ENCODE assay signal across 22 mouse cellular contexts in the genomic region with DNA sequence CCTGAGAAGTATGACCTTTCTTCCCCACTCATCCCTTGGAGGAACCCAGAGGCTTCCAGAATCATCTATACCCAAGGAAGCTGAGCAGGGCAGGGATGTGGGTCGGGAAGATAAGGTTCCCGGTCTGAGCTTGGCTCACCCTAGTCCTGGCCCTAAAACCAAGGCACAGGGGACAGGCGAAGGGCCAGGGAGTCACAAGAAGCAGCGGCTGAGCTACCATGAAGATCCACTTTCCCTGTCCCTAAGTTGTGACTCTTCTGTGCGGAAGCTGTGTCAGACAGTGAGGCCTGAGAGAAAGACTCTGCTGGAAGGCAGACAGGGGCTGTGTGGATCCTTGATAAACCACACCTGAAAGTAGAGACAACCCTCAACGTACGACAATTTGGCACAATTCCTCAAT.
DNase-seq lines count a peak whose midpoint lies in the region; ATAC-seq lines count a peak whose summit lies in the region.
"Had no signal": no experiment of that assay in that cellular context is flagged by ENCODE, and none has a peak within 500 bp of the region (broad histone marks: within the 10 kb centered on the region; RNA-seq: fewer than 3 reads in every experiment).

No protein-coding gene starts in this region.

- no peaks in the 10 kb centered on the region for H3K4me1 ChIP-seq in midbrain, embryonic 11.5 days (ENCODE audit: control insufficient read depth, insufficient read depth, low read length)
- no peaks in the 10 kb centered on the region for H3K4me1 ChIP-seq in midbrain, embryonic 15.5 days
- H3K4me1 ChIP-seq: embryonic facial prominence, embryonic 12.5 days; forebrain, embryonic 13.5 days; forebrain, embryonic 15.5 days had no signal

- no peaks in the 10 kb centered on the region for H3K36me3 ChIP-seq in midbrain, embryonic 11.5 days (ENCODE audit: control insufficient read depth, insufficient read depth, low read length)
- no peaks in the 10 kb centered on the region for H3K36me3 ChIP-seq in midbrain, embryonic 15.5 days (replicated peaks)
- H3K36me3 ChIP-seq: embryonic facial prominence, embryonic 10.5 days; embryonic facial prominence, embryonic 12.5 days; forebrain, embryonic 15.5 days; G1E had no signal

- no peak overlapping the region for H3K4me2 ChIP-seq in midbrain, embryonic 11.5 days
- no peak overlapping the region for H3K4me2 ChIP-seq in midbrain, embryonic 15.5 days
- H3K4me2 ChIP-seq: embryonic facial prominence, embryonic 12.5 days; forebrain, embryonic 13.5 days; forebrain, embryonic 15.5 days had no signal

- no peak for ATAC-seq in midbrain, embryonic 11.5 days (ENCODE audit: low FRiP score)
- ATAC-seq in midbrain, embryonic 15.5 days (replicated peaks), result no peak
- ATAC-seq: activated CD4-positive, CD25-positive, alpha-beta regulatory T cell, adult 4 months; CD4-positive, CD25-positive, alpha-beta regulatory T cell, adult 4 months; forebrain, embryonic 13.5 days; forebrain, embryonic 15.5 days; Patski had no signal

- no peaks in the 10 kb centered on the region for H3K27me3 ChIP-seq in midbrain, embryonic 11.5 days (ENCODE audit: control insufficient read depth, insufficient read depth, low read length)
- H3K27me3 ChIP-seq in midbrain, embryonic 15.5 days (replicated peaks), result no peaks in the 10 kb centered on the region
- H3K27me3 ChIP-seq: forebrain, embryonic 13.5 days; forebrain, embryonic 15.5 days; Patski had no signal

- no peaks in the 10 kb centered on the region for H3K9me3 ChIP-seq in midbrain, embryonic 11.5 days (ENCODE audit: control insufficient read depth, low read length)
- H3K9me3 ChIP-seq in midbrain, embryonic 15.5 days, result no peaks in the 10 kb centered on the region
- H3K9me3 ChIP-seq: embryonic facial prominence, embryonic 12.5 days; forebrain, embryonic 15.5 days had no signal

- 91% methylated on average over 7 of the region's 7 CpGs for WGBS in midbrain, embryonic 11.5 days
- 88% methylated on average over 7 of the region's 7 CpGs for WGBS in midbrain, embryonic 15.5 days

- no peak overlapping the region for H3K9ac ChIP-seq in midbrain, embryonic 11.5 days (ENCODE audit: low read length)
- no peak overlapping the region for H3K9ac ChIP-seq in midbrain, embryonic 15.5 days
- H3K9ac ChIP-seq: embryonic facial prominence, embryonic 12.5 days; forebrain, embryonic 13.5 days; forebrain, embryonic 15.5 days had no signal

- no peak overlapping the region for H3K4me3 ChIP-seq in midbrain, embryonic 11.5 days (ENCODE audit: low read depth, low read length)
- H3K4me3 ChIP-seq in midbrain, embryonic 15.5 days, result no peak overlapping the region
- H3K4me3 ChIP-seq: embryonic facial prominence, embryonic 10.5 days; embryonic facial prominence, embryonic 12.5 days; forebrain, embryonic 13.5 days; forebrain, embryonic 15.5 days had no signal

- DNase-seq in gastrocnemius, adult 18-20 months (ENCODE audit: low spot score), result peak; percentile 36
- no peak for DNase-seq in gastrocnemius, postnatal 36 days
- peak; percentile 23 to 31 for DNase-seq in gastrocnemius, adult 8-10 months (ENCODE audit: low spot score in 2 of 2)
- DNase-seq in gastrocnemius, postnatal 25 days, result no peak
- peak; percentile 57 for DNase-seq in midbrain, embryonic 11.5 days (ENCODE audit: low spot score, missing footprints)
- DNase-seq: adrenal gland, adult 8-10 months; adrenal gland, postnatal 36 days; B cell, adult 2 months; cerebellum, adult 11-12 months; cerebellum, adult 2 months; cerebellum, adult 9-10 months; cerebellum, postnatal 10 days; cerebellum, postnatal 25 days had no signal

- H3K27ac ChIP-seq in midbrain, embryonic 11.5 days (ENCODE audit: low read depth, low read length), result no peak overlapping the region
- no peak overlapping the region for H3K27ac ChIP-seq in midbrain, embryonic 15.5 days
- H3K27ac ChIP-seq: embryonic facial prominence, embryonic 10.5 days; forebrain, embryonic 13.5 days; forebrain, embryonic 15.5 days had no signal

- intact Hi-C loops in gastrocnemius, postnatal 36 days (cut with DNase I), result no loop called here

Comparison
In these comparisons a context has a peak if more than half of its experiments do, and no peak if none do; other contexts are left out.
1. DNase-seq: peak in gastrocnemius, adult 18-20 months (single experiment), gastrocnemius, adult 8-10 months (2 of 2) and midbrain, embryonic 11.5 days (single experiment); none in gastrocnemius, postnatal 36 days (0 of 2) and gastrocnemius, postnatal 25 days (single experiment).